Mouse (Mus musculus): ENCODE measurements at regions not wholly inside any gene's neighbourhood (a gene's known extent, or its start where the extent isn't known, plus 50 kb on each side); places are given as distances from the start of the nearest gene placed in this dataset.

- intact Hi-C loops (cut with DNase I) = no loop called here
- DNase-seq = no peak
These were observed 1224.0 kb upstream of the Flrt2 start for GRCm38 (mm10) chr12:94468027-94468426.

- intact Hi-C loops (cut with DNase I) = no loop called here
These were observed 1223.4 kb upstream of the Flrt2 start for GRCm38 (mm10) chr12:94468609-94469008.

GRCm38 (mm10) chr12:94469850-94470249 is 1222.2 kb upstream of the Flrt2 start:
- intact Hi-C loops (cut with DNase I) = no loop called here
- DNase-seq = no peak

More at GRCm38 (mm10) chr12:94468609-94469008, 1223.4 kb upstream of the Flrt2 start:
- no peak for DNase-seq

GRCm38 (mm10) chr12:94470981-94471380 is 1221.0 kb upstream of the Flrt2 start:
- no peak for DNase-seq
- intact Hi-C loops (cut with DNase I) = no loop called here

GRCm38 (mm10) chr12:94488721-94489120 is 1203.3 kb upstream of the Flrt2 start:
- no peak for DNase-seq
- intact Hi-C loops (cut with DNase I) = no loop called here

- DNase-seq = peak; percentile 5
- intact Hi-C loops (cut with DNase I) = no loop called here
These were observed 1183.9 kb upstream of the Flrt2 start for GRCm38 (mm10) chr12:94508099-94508498.

GRCm38 (mm10) chr12:94509855-94510254 is 1182.2 kb upstream of the Flrt2 start:
- intact Hi-C loops (cut with DNase I) = no loop called here
- DNase-seq = no peak

GRCm38 (mm10) chr12:94544706-94545105 is 1147.3 kb upstream of the Flrt2 start:
- DNase-seq = no peak

GRCm38 (mm10) chr12:94560374-94561194 is 1131.4 kb upstream of the Flrt2 start:
- intact Hi-C loops (cut with DNase I) = no loop called here
- DNase-seq = no peak

More at GRCm38 (mm10) chr12:94544706-94545105, 1147.3 kb upstream of the Flrt2 start:
- intact Hi-C loops (cut with DNase I) = no loop called here

- no peak for DNase-seq
- intact Hi-C loops (cut with DNase I) = no loop called here
These were observed 1117.0 kb upstream of the Flrt2 start for GRCm38 (mm10) chr12:94574981-94575380.

- no peak for DNase-seq
- intact Hi-C loops (cut with DNase I) = no loop called here
These were observed 1111.7 kb upstream of the Flrt2 start for GRCm38 (mm10) chr12:94580345-94580744.

- no peak for DNase-seq
- intact Hi-C loops (cut with DNase I) = no loop called here
These were observed 1107.7 kb upstream of the Flrt2 start for GRCm38 (mm10) chr12:94584309-94584708.

GRCm38 (mm10) chr12:94587031-94587430 is 1105.0 kb upstream of the Flrt2 start:
- intact Hi-C loops (cut with DNase I) = no loop called here
- no peak for DNase-seq

- intact Hi-C loops (cut with DNase I) = no loop called here
- no peak for DNase-seq
These were observed 1103.4 kb upstream of the Flrt2 start for GRCm38 (mm10) chr12:94588599-94588998.

GRCm38 (mm10) chr12:94589033-94589432 is 1103.0 kb upstream of the Flrt2 start:
- intact Hi-C loops (cut with DNase I) = no loop called here
- DNase-seq = no peak

GRCm38 (mm10) chr12:94605566-94605965 is 1086.5 kb upstream of the Flrt2 start:
- intact Hi-C loops (cut with DNase I) = no loop called here
- DNase-seq = peak; percentile 19

GRCm38 (mm10) chr12:94636555-94636954 is 1055.5 kb upstream of the Flrt2 start:
- intact Hi-C loops (cut with DNase I) = no loop called here
- no peak for DNase-seq

GRCm38 (mm10) chr12:94640153-94640552 is 1051.9 kb upstream of the Flrt2 start:
- DNase-seq = no peak
- intact Hi-C loops (cut with DNase I) = no loop called here

- peak; percentile 1 for DNase-seq
- intact Hi-C loops (cut with DNase I) = no loop called here
These were observed 1046.7 kb upstream of the Flrt2 start for GRCm38 (mm10) chr12:94645302-94645701.

- intact Hi-C loops (cut with DNase I) = no loop called here
- DNase-seq = no peak
These were observed 1022.0 kb upstream of the Flrt2 start for GRCm38 (mm10) chr12:94670035-94670434.

GRCm38 (mm10) chr12:94674925-94675324 is 1017.1 kb upstream of the Flrt2 start:
- no peak for DNase-seq
- intact Hi-C loops (cut with DNase I) = no loop called here

GRCm38 (mm10) chr12:94691341-94692029 is 1000.5 kb upstream of the Flrt2 start:
- intact Hi-C loops (cut with DNase I) = no loop called here
- no peak for DNase-seq

All from left cerebral cortex, postnatal 4 days (tissue).